Mouse (Mus musculus) kidney, adult 9 months (tissue): ENCODE measurements around the gene Ola1.

Source experiments
- DNase-seq: peaks from one replicate; pipeline ENCODE4 v3.0.0; 2022

Gene Ola1

GRCm38 (mm10) chr2:73146111-73146510 is 72.6 kb downstream of the Ola1 start:
- no peak for DNase-seq

GRCm38 (mm10) chr2:73143732-73144131 is 75.0 kb downstream of the Ola1 start:
- DNase-seq = no peak

GRCm38 (mm10) chr2:73142832-73143470 is 75.8 kb downstream of the Ola1 start:
- no peak for DNase-seq

- DNase-seq = no peak
These were observed 85.8 kb downstream of the Ola1 start for GRCm38 (mm10) chr2:73132897-73133296.

- DNase-seq = no peak
These were observed 91.0 kb downstream of the Ola1 start for GRCm38 (mm10) chr2:73127686-73128085.

- no peak for DNase-seq
These were observed 99.9 kb downstream of the Ola1 start for GRCm38 (mm10) chr2:73118781-73119180.

- DNase-seq = no peak
These were observed 111.6 kb downstream of the Ola1 start for GRCm38 (mm10) chr2:73107089-73107488.

- no peak for DNase-seq
These were observed 122.2 kb downstream of the Ola1 start for GRCm38 (mm10) chr2:73096491-73096890.

GRCm38 (mm10) chr2:73095300-73095699 is 123.4 kb downstream of the Ola1 start:
- no peak for DNase-seq

GRCm38 (mm10) chr2:73093032-73093431 is 125.7 kb downstream of the Ola1 start:
- DNase-seq = no peak

- no peak for DNase-seq
These were observed 127.4 kb downstream of the Ola1 start for GRCm38 (mm10) chr2:73091302-73091701.

- no peak for DNase-seq
These were observed 131.1 kb downstream of the Ola1 start for GRCm38 (mm10) chr2:73087641-73088040.

GRCm38 (mm10) chr2:73085669-73086304 is 132.9 kb downstream of the Ola1 start:
- peak; percentile 25 for DNase-seq

GRCm38 (mm10) chr2:73082476-73082875 is 136.2 kb downstream of the Ola1 start:
- DNase-seq = no peak

GRCm38 (mm10) chr2:73081861-73082260 is 136.9 kb downstream of the Ola1 start:
- DNase-seq = no peak

- no peak for DNase-seq
These were observed 138.6 kb downstream of the Ola1 start for GRCm38 (mm10) chr2:73080084-73080483.

GRCm38 (mm10) chr2:73079311-73079710 is 139.4 kb downstream of the Ola1 start:
- no peak for DNase-seq

GRCm38 (mm10) chr2:73073811-73074472 is 144.8 kb downstream of the Ola1 start:
- DNase-seq = no peak

GRCm38 (mm10) chr2:73071201-73071600 is 147.5 kb downstream of the Ola1 start:
- no peak for DNase-seq

- DNase-seq = no peak
These were observed 148.2 kb downstream of the Ola1 start for GRCm38 (mm10) chr2:73070449-73071076.

GRCm38 (mm10) chr2:73069223-73069825 is 149.4 kb downstream of the Ola1 start:
- no peak for DNase-seq

GRCm38 (mm10) chr2:73066307-73067167 is 152.2 kb downstream of the Ola1 start:
- DNase-seq = peak; percentile 30
